Mouse (Mus musculus) midbrain, embryonic 15.5 days (tissue): ENCODE measurements at regions not wholly inside any gene's neighbourhood (a gene's known extent, or its start where the extent isn't known, plus 50 kb on each side); places are given as distances from the start of the nearest gene placed in this dataset.
A peak's percentile ranks its signal among the peaks of the same experiment; 100 is the strongest.

Experiments
- ATAC-seq: fragments of 200-750 bp; cut with Nextera tagmentation; replicated peaks from 2 replicates; pipeline ENCODE4 v1.8.0; 2017; ENCODE audit warnings: moderate TSS enrichment
- H3K27ac ChIP-seq: fragments of 300-500 bp; sonication (generic); 2 replicates; pipeline ENCODE4 v1.5.1; 2015; ENCODE audit warnings: mild to moderate bottlenecking, inconsistent platforms
- H3K27me3 ChIP-seq: fragments of 300-500 bp; sonication (generic); replicated peaks from 2 replicates; pipeline ENCODE4 v1.6.1; 2015; ENCODE audit warnings: inconsistent platforms
- H3K36me3 ChIP-seq: fragments of 300-500 bp; sonication (generic); replicated peaks from 2 replicates; pipeline ENCODE4 v1.6.1; 2015; ENCODE audit warnings: inconsistent platforms
- H3K4me1 ChIP-seq: fragments of 300-500 bp; sonication (generic); 2 replicates; pipeline ENCODE4 v1.6.1; 2015; ENCODE audit warnings: inconsistent platforms
- H3K4me2 ChIP-seq: fragments of 300-500 bp; sonication (generic); 2 replicates; pipeline ENCODE4 v1.6.1; 2015; ENCODE audit warnings: inconsistent platforms, mild to moderate bottlenecking, moderate library complexity
- H3K4me3 ChIP-seq: fragments of 300-500 bp; sonication (generic); 2 replicates; pipeline ENCODE4 v1.5.1; 2015; ENCODE audit warnings: mild to moderate bottlenecking, inconsistent platforms
- H3K9ac ChIP-seq: fragments of 300-500 bp; sonication (generic); 2 replicates; pipeline ENCODE4 v1.6.1; 2015; ENCODE audit warnings: mild to moderate bottlenecking, inconsistent platforms
- H3K9me3 ChIP-seq: fragments of 300-500 bp; sonication (generic); 2 replicates; pipeline ENCODE4 v1.6.1; 2016; ENCODE audit warnings: inconsistent platforms
- WGBS: fragments of 180-500 bp; shearing (Covaris S2); methylation state at CpG from one replicate; pipeline ENCODE4 v1.1.7; 2015; ENCODE audit warnings: mixed read lengths; 5-methylcytosine and 5-hydroxymethylcytosine counted together

GRCm38 (mm10) chr12:25256268-25256667, 159.3 kb upstream of the Id2 start:
- Histone ChIP-seq H3K4me2 (no peak overlapping the region), H3K27me3 (no peaks in the 10 kb centered on the region), H3K9ac (no peak overlapping the region), H3K9me3 (0 out of 2 replicates have a peak, but pooled peaks cover 3% of the 10 kb centered on the region), H3K4me1 (no peaks in the 10 kb centered on the region), H3K27ac (no peak overlapping the region), H3K36me3 (no peaks in the 10 kb centered on the region), H3K4me3 (no peak overlapping the region)
- WGBS, result 80% methylated on average over 6 of the region's 6 CpGs
- no peak for ATAC-seq

DNA sequence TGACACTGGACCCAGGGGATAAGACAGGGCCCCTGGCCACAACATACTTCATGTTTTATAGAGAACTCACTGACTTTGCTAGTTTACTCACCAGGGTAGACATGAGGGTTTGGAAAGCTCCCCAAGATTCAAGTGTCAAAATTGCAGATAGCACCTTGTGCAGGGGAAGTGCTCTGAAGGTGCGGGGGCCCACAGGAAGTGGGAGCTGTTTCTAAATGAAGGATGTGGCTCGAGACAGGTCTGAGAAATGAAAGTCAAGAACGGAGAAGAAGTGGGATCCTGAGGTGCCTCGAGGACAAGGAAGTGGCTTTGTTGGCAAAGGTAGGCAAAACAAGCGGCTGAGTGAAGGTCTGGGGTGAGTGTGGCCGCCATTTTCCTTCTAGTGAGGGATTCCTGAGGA, 157.8 kb upstream of the Id2 start:
- Histone ChIP-seq H3K4me3 (no peak overlapping the region), H3K36me3 (no peaks in the 10 kb centered on the region), H3K27ac (no peak overlapping the region), H3K4me2 (no peak overlapping the region), H3K9me3 (0 out of 2 replicates have a peak, but pooled peaks cover 3% of the 10 kb centered on the region), H3K4me1 (no peaks in the 10 kb centered on the region), H3K27me3 (no peaks in the 10 kb centered on the region), H3K9ac (no peak overlapping the region)
- ATAC-seq, result no peak
- 88% methylated on average over 6 of the region's 6 CpGs for WGBS

DNA sequence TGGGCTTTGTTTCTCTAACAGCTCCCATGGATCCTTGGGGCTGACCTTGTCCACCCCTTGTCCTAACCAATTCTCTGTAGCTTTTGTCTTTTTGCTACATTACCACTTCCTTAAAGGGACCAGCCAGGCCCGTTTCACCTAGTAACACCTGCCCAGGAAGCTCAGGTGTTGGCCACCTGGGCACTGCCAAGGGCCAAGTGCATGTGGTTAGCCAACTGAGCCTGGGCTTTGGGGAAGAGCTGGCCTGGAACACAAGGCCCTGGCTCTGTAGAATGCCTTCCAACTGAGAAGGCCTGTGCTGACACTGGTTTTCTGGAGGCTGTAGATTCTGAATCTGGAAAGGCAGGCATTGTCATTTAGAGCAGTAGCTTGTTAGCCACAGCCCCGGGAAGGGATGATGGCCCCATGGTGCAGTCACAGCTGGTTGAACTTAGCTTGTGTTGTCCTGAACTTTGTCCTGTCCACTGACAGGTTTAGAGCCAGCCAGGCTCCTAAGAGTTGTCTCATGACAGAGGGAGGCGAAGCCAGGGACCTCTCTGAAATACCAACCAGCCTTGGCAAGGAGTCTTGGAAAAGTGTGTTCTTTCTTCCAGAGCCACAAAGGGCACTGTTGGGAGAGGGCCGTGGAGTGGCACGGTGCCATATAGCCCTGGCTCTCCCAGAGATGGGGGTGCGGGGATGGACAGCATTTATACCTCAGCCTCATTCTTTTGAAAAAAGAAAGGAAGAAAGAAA, 156.0 kb upstream of the Id2 start:
- no peak overlapping the region for H3K9ac ChIP-seq
- 0 out of 2 replicates have a peak, but pooled peaks cover 3% of the 10 kb centered on the region for H3K9me3 ChIP-seq
- H3K27ac ChIP-seq, result no peak overlapping the region
- H3K4me1 ChIP-seq, result no peaks in the 10 kb centered on the region
- H3K4me3 ChIP-seq, result no peak overlapping the region
- H3K36me3 ChIP-seq, result no peaks in the 10 kb centered on the region
- H3K4me2 ChIP-seq, result no peak overlapping the region
- WGBS, result 88% methylated on average over 6 of the region's 6 CpGs
- no peaks in the 10 kb centered on the region for H3K27me3 ChIP-seq
- ATAC-seq, result no peak

DNA sequence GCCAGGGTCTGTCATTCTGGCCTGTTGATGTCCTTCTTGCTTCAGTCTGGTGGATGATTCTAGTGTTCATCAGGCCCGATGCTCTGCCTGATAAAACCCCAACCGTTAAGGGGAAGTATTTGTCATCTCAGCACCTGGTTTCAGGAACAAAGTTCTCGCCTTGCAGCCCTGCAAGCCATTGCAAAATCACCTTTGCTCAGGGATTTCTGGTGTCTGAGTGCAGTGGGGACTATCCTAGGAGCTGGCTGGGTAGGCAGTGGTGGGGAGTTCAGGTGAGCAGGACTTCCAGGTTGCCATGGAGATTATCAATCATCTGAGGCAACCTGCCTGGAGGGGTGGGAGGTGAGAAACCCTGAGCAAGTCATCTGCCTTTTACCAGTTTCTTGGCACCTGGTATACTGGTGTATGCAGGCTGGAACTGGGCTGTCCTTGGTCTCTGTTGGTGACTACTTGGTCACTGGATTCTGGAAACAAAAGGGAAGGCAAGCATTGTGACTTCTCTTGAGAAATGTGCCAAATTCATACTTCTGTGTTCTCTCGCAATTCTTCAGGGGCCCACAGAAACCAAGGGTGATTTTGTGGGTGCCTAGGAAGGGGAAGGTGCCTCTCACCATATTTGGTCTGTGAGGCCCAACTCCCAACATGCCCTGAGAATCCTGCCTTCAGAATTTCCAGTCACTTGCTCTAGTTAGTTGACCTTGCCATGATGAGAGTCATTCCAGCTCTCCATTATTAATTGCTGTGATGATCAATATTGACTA, 154.7 kb upstream of the Id2 start:
- ATAC-seq, result no peak
- H3K9me3 ChIP-seq, result 0 out of 2 replicates have a peak, but pooled peaks cover 3% of the 10 kb centered on the region
- H3K4me3 ChIP-seq, result no peak overlapping the region
- no peaks in the 10 kb centered on the region for H3K4me1 ChIP-seq
- no peak overlapping the region for H3K4me2 ChIP-seq
- H3K9ac ChIP-seq, result no peak overlapping the region
- no peaks in the 10 kb centered on the region for H3K36me3 ChIP-seq
- no peak overlapping the region for H3K27ac ChIP-seq
- no peaks in the 10 kb centered on the region for H3K27me3 ChIP-seq
- WGBS, result 87% methylated on average over 4 of the region's 4 CpGs

GRCm38 (mm10) chr12:25250881-25251280, 153.9 kb upstream of the Id2 start:
- H3K27ac ChIP-seq, result no peak overlapping the region
- no peak overlapping the region for H3K4me2 ChIP-seq
- 0 out of 2 replicates have a peak, but pooled peaks cover 3% of the 10 kb centered on the region for H3K9me3 ChIP-seq
- H3K4me3 ChIP-seq, result no peak overlapping the region
- H3K9ac ChIP-seq, result no peak overlapping the region
- no peaks in the 10 kb centered on the region for H3K4me1 ChIP-seq
- whole genome bisulfite sequencing, result 21% methylated on average over 3 of the region's 3 CpGs
- no peak for ATAC-seq
- H3K27me3 ChIP-seq, result no peaks in the 10 kb centered on the region
- no peaks in the 10 kb centered on the region for H3K36me3 ChIP-seq

DNA sequence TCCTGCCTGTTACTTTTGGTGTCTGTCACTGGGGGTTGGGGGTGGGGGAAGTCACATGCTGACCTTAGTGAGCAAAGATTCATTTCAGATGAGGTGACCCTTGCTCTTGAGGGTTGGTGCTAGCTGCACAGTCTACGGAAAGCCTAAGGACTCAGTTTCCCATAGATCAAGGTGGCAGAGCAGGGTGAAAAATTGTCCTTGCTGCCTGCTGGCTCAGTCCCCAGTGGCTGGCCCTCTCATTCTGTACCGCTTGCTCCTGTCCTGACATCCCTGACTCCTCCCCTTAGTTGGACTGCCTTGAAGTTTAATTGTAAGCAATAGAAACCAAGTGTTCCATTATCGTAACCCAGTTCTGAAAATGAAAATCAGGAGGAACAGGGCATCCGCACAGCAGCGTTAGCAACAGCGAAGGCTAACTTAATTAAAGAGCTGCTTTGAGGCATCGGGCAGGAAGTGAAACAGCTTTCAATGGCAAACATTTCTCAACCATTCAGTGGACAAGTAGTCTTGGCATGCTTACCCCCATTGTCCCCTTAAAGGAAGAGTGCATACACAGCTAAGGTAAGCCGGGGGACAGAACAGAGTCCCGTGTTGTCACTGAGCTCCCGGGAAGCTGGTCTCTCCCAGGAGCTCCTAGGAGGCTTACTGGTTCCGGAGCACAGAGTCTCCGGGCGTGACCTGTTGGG, 151.9 kb upstream of the Id2 start:
- ATAC-seq, result no peak
- WGBS, result 67% methylated on average over 13 of the region's 13 CpGs
- Histone ChIP-seq H3K9me3 (0 out of 2 replicates have a peak, but pooled peaks cover 3% of the 10 kb centered on the region), H3K9ac (no peak overlapping the region), H3K4me2 (no peak overlapping the region), H3K4me1 (no peaks in the 10 kb centered on the region), H3K4me3 (no peak overlapping the region), H3K27me3 (no peaks in the 10 kb centered on the region), H3K36me3 (no peaks in the 10 kb centered on the region), H3K27ac (no peak overlapping the region)

GRCm38 (mm10) chr12:25246566-25246965, 149.6 kb upstream of the Id2 start:
- Histone ChIP-seq H3K4me1 (no peaks in the 10 kb centered on the region), H3K27ac (no peak overlapping the region), H3K9ac (no peak overlapping the region), H3K9me3 (no peaks in the 10 kb centered on the region), H3K27me3 (no peaks in the 10 kb centered on the region), H3K4me3 (no peak overlapping the region), H3K4me2 (no peak overlapping the region), H3K36me3 (no peaks in the 10 kb centered on the region)
- no peak for ATAC-seq
- WGBS, result 91% methylated on average over 7 of the region's 7 CpGs

DNA sequence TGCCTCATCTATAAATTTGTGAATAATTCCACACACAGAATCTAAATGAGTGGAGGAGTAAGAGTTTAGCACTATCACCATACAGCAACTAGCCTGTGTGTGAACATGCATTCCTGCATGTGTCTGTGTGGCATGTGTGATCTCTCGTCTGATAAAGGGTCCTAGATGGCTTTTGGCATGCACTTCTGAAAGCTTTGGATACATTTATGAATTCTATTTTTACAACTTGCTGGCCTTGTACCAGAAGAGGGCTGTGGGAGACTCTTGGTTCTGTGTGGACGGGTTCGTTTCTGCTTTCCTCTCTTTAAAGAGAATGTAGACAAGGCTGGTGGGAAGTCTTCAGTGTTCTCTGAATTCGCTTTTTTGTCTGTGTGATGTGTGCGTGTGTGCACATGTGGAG, 148.7 kb upstream of the Id2 start:
- no peaks in the 10 kb centered on the region for H3K36me3 ChIP-seq
- ATAC-seq, result no peak

DNA sequence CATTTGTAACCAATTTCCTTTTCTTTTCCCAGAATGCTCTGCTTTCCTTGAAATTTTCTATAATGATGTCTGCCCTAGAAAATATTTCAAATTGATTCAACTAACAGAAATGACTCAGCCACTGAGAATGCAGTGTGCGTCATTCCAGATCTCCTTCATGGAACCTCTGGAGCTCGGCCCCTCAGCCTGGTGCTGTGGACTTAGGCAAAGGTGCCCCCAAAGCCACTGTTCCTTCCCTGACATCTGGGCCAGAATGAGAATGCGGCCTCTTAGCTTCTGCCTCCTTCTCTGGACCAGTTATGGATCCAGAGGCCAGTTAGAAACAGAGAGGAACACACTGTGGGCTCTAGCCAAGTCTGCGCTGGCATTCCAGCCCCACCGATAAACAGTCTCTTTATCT, 148.3 kb upstream of the Id2 start:
- ATAC-seq, result no peak
- Histone ChIP-seq H3K4me1 (no peaks in the 10 kb centered on the region), H3K4me3 (no peak overlapping the region), H3K27me3 (no peaks in the 10 kb centered on the region), H3K9ac (no peak overlapping the region), H3K27ac (no peak overlapping the region), H3K36me3 (no peaks in the 10 kb centered on the region), H3K9me3 (no peaks in the 10 kb centered on the region), H3K4me2 (no peak overlapping the region)
- WGBS, result 89% methylated on average over 5 of the region's 5 CpGs

More for the DNA sequence above, 148.7 kb upstream of the Id2 start:
- no peak overlapping the region for H3K4me3 ChIP-seq
- H3K27ac ChIP-seq, result no peak overlapping the region
- 90% methylated on average over 5 of the region's 5 CpGs for WGBS
- H3K9me3 ChIP-seq, result no peaks in the 10 kb centered on the region
- no peak overlapping the region for H3K9ac ChIP-seq
- no peaks in the 10 kb centered on the region for H3K4me1 ChIP-seq
- no peak overlapping the region for H3K4me2 ChIP-seq
- H3K27me3 ChIP-seq, result no peaks in the 10 kb centered on the region

DNA sequence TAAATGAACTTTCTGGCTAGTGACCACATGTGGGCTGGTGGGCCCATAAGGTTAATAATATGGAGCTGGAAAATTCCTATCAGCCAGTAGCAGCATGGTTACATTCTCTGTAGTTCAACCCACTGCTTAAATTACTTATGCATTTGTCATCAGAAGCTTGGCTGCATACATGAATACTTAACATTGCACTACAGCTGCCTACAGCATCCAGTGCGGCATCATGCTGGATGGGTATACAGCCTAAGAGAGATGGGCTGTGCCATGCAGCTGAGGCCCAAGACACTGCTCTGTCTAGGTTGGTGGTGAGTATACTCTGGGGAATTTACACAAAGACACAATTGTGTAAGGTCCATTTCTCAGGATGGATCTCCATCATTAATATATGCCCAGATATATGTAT, 147.7 kb upstream of the Id2 start:
- Histone ChIP-seq H3K9me3 (no peaks in the 10 kb centered on the region), H3K4me1 (peaks cover 4% of the 10 kb centered on the region; the same call in 1 of the 2 replicates), H3K27me3 (no peaks in the 10 kb centered on the region), H3K4me3 (no peak overlapping the region), H3K9ac (no peak overlapping the region), H3K36me3 (no peaks in the 10 kb centered on the region), H3K4me2 (no peak overlapping the region), H3K27ac (no peak overlapping the region)
- ATAC-seq, result peak; percentile 76; the same call in 1 of the 2 replicates
- 32% methylated on average over 1 of the region's 1 CpGs for WGBS

DNA sequence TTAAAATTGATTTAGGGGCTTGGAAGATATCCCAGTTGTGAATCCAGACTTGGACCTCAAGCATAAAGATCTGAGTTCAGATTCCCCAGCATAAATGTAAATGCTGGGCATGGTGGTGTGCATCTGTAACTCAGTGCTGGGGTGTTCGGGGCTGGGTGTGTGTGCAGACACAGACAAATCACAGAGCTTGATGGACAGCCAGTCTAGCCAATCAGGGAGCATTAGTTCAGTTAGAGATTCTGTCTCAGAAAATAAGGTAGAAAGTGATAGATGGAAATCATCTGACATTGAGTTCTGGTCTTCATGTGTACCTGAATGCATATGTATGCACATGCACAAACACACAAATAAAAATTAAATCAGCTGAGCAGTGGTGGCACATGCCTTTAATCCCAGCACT, 147.0 kb upstream of the Id2 start:
- no peak overlapping the region for H3K27ac ChIP-seq
- no peaks in the 10 kb centered on the region for H3K27me3 ChIP-seq
- H3K4me1 ChIP-seq, result peaks cover 4% of the 10 kb centered on the region; the same call in 1 of the 2 replicates
- H3K4me2 ChIP-seq, result no peak overlapping the region
- no peak overlapping the region for H3K9ac ChIP-seq
- H3K36me3 ChIP-seq, result no peaks in the 10 kb centered on the region
- no peak overlapping the region for H3K4me3 ChIP-seq
- 73% methylated on average over 1 of the region's 1 CpGs for WGBS
- no peaks in the 10 kb centered on the region for H3K9me3 ChIP-seq
- ATAC-seq, result no peak

DNA sequence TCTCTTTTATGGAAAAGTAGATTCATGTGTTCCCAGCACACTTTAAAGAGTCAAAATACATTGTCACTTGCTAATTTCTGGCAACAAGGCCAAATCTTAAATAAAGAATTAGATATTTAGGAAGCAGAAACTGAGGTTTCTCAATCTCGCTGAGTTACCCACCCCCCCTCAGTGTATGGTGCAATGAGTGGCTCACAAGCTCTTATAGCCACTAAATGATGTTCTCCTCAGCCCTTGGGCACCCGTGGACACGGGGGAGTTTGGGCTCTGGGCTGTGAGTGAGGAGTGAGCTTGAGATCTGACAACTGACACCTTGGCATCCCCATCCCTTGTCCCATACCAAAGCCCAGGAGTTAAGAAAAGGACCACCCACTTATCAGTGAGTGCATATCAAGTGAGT, 145.4 kb upstream of the Id2 start:
- no peaks in the 10 kb centered on the region for H3K27me3 ChIP-seq
- 76% methylated on average over 3 of the region's 3 CpGs for WGBS
- no peaks in the 10 kb centered on the region for H3K36me3 ChIP-seq
- no peak overlapping the region for H3K4me3 ChIP-seq
- peaks cover 4% of the 10 kb centered on the region; the same call in 1 of the 2 replicates for H3K4me1 ChIP-seq
- ATAC-seq, result no peak
- no peaks in the 10 kb centered on the region for H3K9me3 ChIP-seq
- no peak overlapping the region for H3K4me2 ChIP-seq
- H3K9ac ChIP-seq, result no peak overlapping the region
- no peak overlapping the region for H3K27ac ChIP-seq
